Mouse (Mus musculus): ENCODE measurements at regions not wholly inside any gene's neighbourhood (a gene's known extent, or its start where the extent isn't known, plus 50 kb on each side); places are given as distances from the start of the nearest gene placed in this dataset.
A peak's percentile ranks its signal among the peaks of the same experiment; 100 is the strongest.

GRCm38 (mm10) chr2:174892658-174893057, 117.4 kb upstream of the Gm14444 start:
- no peak for DNase-seq (ENCODE audit: low read depth, low spot score)

GRCm38 (mm10) chr2:174897424-174897823, 112.6 kb upstream of the Gm14444 start:
- no peak for DNase-seq (ENCODE audit: low read depth, low spot score)

GRCm38 (mm10) chr2:174899940-174900670, 109.9 kb upstream of the Gm14444 start:
- no peak for DNase-seq (ENCODE audit: low read depth, low spot score)

- peak; percentile 33 for DNase-seq (ENCODE audit: low read depth, low spot score)
Measured at GRCm38 (mm10) chr2:174900671-174900991, 109.4 kb upstream of the Gm14444 start.

GRCm38 (mm10) chr2:174901801-174902200, 108.2 kb upstream of the Gm14444 start:
- DNase-seq (ENCODE audit: low read depth, low spot score), result no peak

- no peak for DNase-seq (ENCODE audit: low read depth, low spot score)
Measured at GRCm38 (mm10) chr2:174903627-174904026, 106.4 kb upstream of the Gm14444 start.

- DNase-seq (ENCODE audit: low read depth, low spot score), result peak; percentile 71
Measured at GRCm38 (mm10) chr2:174905865-174906639, 104.0 kb upstream of the Gm14444 start.

GRCm38 (mm10) chr2:174917146-174917905, 92.7 kb upstream of the Gm14444 start:
- peak; percentile 97 for DNase-seq (ENCODE audit: low read depth, low spot score)

GRCm38 (mm10) chr2:174917975-174918374, 92.1 kb upstream of the Gm14444 start:
- no peak for DNase-seq (ENCODE audit: low read depth, low spot score)

GRCm38 (mm10) chr2:174922208-174922607, 87.8 kb upstream of the Gm14444 start:
- DNase-seq (ENCODE audit: low read depth, low spot score), result no peak

- peak; percentile 58 for DNase-seq (ENCODE audit: low read depth, low spot score)
Measured at GRCm38 (mm10) chr2:174929718-174930117, 80.3 kb upstream of the Gm14444 start.

GRCm38 (mm10) chr2:174932137-174933012, 77.7 kb upstream of the Gm14444 start:
- peak; percentile 85 for DNase-seq (ENCODE audit: low read depth, low spot score)

GRCm38 (mm10) chr2:174933013-174933353, 77.1 kb upstream of the Gm14444 start:
- DNase-seq (ENCODE audit: low read depth, low spot score), result no peak

- peak; percentile 76 for DNase-seq (ENCODE audit: low read depth, low spot score)
Measured at GRCm38 (mm10) chr2:174936665-174937064, 73.4 kb upstream of the Gm14444 start.

GRCm38 (mm10) chr2:174937930-174938329, 72.1 kb upstream of the Gm14444 start:
- DNase-seq (ENCODE audit: low read depth, low spot score), result no peak

GRCm38 (mm10) chr2:174942221-174942620, 67.8 kb upstream of the Gm14444 start:
- DNase-seq (ENCODE audit: low read depth, low spot score), result no peak

GRCm38 (mm10) chr2:174948106-174948505, 61.9 kb upstream of the Gm14444 start:
- no peak for DNase-seq (ENCODE audit: low read depth, low spot score)
